In genomic region chr1:118476919-118477318, GRCm38 (mm10) we compare ENCODE assay signal across 8 mouse cellular contexts.
A peak's percentile ranks its signal among the peaks of the same experiment; 100 is the strongest.
DNase-seq lines count a peak whose midpoint lies in the region; ATAC-seq lines count a peak whose summit lies in the region.

No protein-coding gene starts in this region.

- WGBS in hindbrain, embryonic 11.5 days = 56% methylated on average over 4 of the region's 4 CpGs
- WGBS in large intestine, adult 2 months = 3% methylated on average over 4 of the region's 4 CpGs

- H3K9me3 ChIP-seq in hindbrain, embryonic 11.5 days (ENCODE audit: control insufficient read depth, low read length) = no peaks in the 10 kb centered on the region

- H3K27ac ChIP-seq in hindbrain, embryonic 11.5 days (ENCODE audit: low read depth, low read length) = no peak overlapping the region

- no peak overlapping the region for H3K4me2 ChIP-seq in hindbrain, embryonic 11.5 days (replicated peaks; ENCODE audit: low read depth, low read length)

- H3K9ac ChIP-seq in hindbrain, embryonic 11.5 days (ENCODE audit: low read depth, low read length) = no peak overlapping the region

- H3K4me1 ChIP-seq in hindbrain, embryonic 11.5 days (replicated peaks; ENCODE audit: control insufficient read depth, insufficient read depth, low read length) = no peaks in the 10 kb centered on the region

- H3K27me3 ChIP-seq in hindbrain, embryonic 11.5 days (ENCODE audit: control insufficient read depth, insufficient read depth, low read length) = no peaks in the 10 kb centered on the region

- DNase-seq in heart, adult 11 months = peak; percentile 90
- no peak for DNase-seq in heart, postnatal 36 days
- peak; percentile 55 to 60 for DNase-seq in B cell, adult 2 months
- DNase-seq in hindbrain, embryonic 11.5 days (ENCODE audit: low spot score) = peak; percentile 42
- peak; percentile 24 for DNase-seq in large intestine, adult 2 months (ENCODE audit: low read depth, low spot score)
- no peak for DNase-seq in gastrocnemius, adult 8-10 months (ENCODE audit: low spot score in 2 of 2)

- ATAC-seq in activated CD4-positive, CD25-positive, alpha-beta regulatory T cell, adult 4 months = peak; percentile 92
- ATAC-seq in hindbrain, embryonic 11.5 days (ENCODE audit: low FRiP score) = peak; percentile 67; the same call in 1 of the 2 replicates
- ATAC-seq in monocyte, adult 5-6 weeks (replicated peaks; ENCODE audit: insufficient number of reproducible peaks, low FRiP score, low TSS enrichment, poor library complexity, severe bottlenecking) = peak; percentile 30; the same call in 1 of the 2 replicates

- intact Hi-C loops in heart, postnatal 36 days (cut with DNase I) = loop anchor here (2.0 to 10.0 kb wide), 3 partner anchors 112 to 155 kb away; partner anchors contain the start of gene Nifk

- no peak overlapping the region for H3K4me3 ChIP-seq in hindbrain, embryonic 11.5 days (ENCODE audit: low read depth, low read length)

- H3K36me3 ChIP-seq in hindbrain, embryonic 11.5 days (ENCODE audit: control insufficient read depth, insufficient read depth, low read length) = no peaks in the 10 kb centered on the region

Comparison
In these comparisons a context has a peak if more than half of its experiments do, and no peak if none do; other contexts are left out.
1. DNase-seq: peak in heart, adult 11 months (single experiment), B cell, adult 2 months (2 of 2), hindbrain, embryonic 11.5 days (single experiment) and large intestine, adult 2 months (single experiment); none in heart, postnatal 36 days (0 of 2) and gastrocnemius, adult 8-10 months (0 of 2).
2. ATAC-seq: peak in every context shown above with its lines; median percentile 92 in activated CD4-positive, CD25-positive, alpha-beta regulatory T cell, adult 4 months; 67 in hindbrain, embryonic 11.5 days; 30 in monocyte, adult 5-6 weeks.